Mouse (Mus musculus) ES-Bruce4 (cell line): ENCODE measurements around the gene Dlx3. TPM values are rescaled to one million over a fixed set of nuclear protein-coding genes. Genes with fewer than 3 reads are reported as not detected.

Source experiments
- H3K27ac ChIP-seq: 2 replicates; pipeline ENCODE4 v1.5.1; 2012; ENCODE audit warnings: low read length, inconsistent platforms; ENCODE audit not compliant: insufficient read depth
- H3K27me3 ChIP-seq: 2 replicates; pipeline ENCODE4 v1.6.1; 2012; ENCODE audit warnings: mild to moderate bottlenecking, low read length, inconsistent platforms; ENCODE audit not compliant: control insufficient read depth, poor library complexity, insufficient read depth, severe bottlenecking
- H3K36me3 ChIP-seq: 2 replicates; pipeline ENCODE4 v1.6.1; 2012; ENCODE audit warnings: inconsistent platforms, mild to moderate bottlenecking, low read length, moderate library complexity; ENCODE audit not compliant: control insufficient read depth, poor library complexity, insufficient read depth, severe bottlenecking
- H3K4me1 ChIP-seq: one replicate; pipeline ENCODE4 v1.8.1; 2011; ENCODE audit warnings: low read length; ENCODE audit not compliant: control insufficient read depth, insufficient read depth
- H3K4me3 ChIP-seq: 2 replicates; pipeline ENCODE4 v1.5.1; 2011; ENCODE audit warnings: low read depth, mild to moderate bottlenecking, low read length
- H3K9ac ChIP-seq: 2 replicates; pipeline ENCODE4 v1.6.1; 2012; ENCODE audit warnings: low read depth, mild to moderate bottlenecking, inconsistent platforms; ENCODE audit not compliant: poor library complexity, severe bottlenecking
- H3K9me3 ChIP-seq: replicated peaks from 2 replicates; pipeline ENCODE4 v1.6.1; 2012; ENCODE audit warnings: mild to moderate bottlenecking, low read length, inconsistent platforms; ENCODE audit not compliant: control insufficient read depth, poor library complexity, insufficient read depth, severe bottlenecking
- CTCF ChIP-seq: IDR thresholded peaks from one replicate; pipeline ENCODE4 v1.8.1; 2011; ENCODE audit warnings: low read depth, low read length
- EP300 ChIP-seq: IDR thresholded peaks from 2 replicates; pipeline ENCODE4 v1.6.1; 2011; ENCODE audit warnings: low read depth, low read length; ENCODE audit not compliant: insufficient read depth
- POLR2A ChIP-seq: IDR thresholded peaks from one replicate; pipeline ENCODE4 v1.8.1; 2011; ENCODE audit warnings: low read length; ENCODE audit not compliant: insufficient read depth
- polyA plus RNA-seq: library from polyadenylated mRNA; stranded (reverse); fragments of >200 nt; gene quantifications from 2 replicates; pipeline ENCODE4 v1.2.4, GENCODE M21; 2011; ENCODE audit warnings: low read depth; ENCODE audit not compliant: missing spikeins, insufficient read depth, insufficient read length

The Dlx3 gene
- polyA plus RNA-seq, 1 experiment: 11.3 TPM

GRCm38 (mm10) chr11:95139871-95140270, 20.0 kb downstream of the Dlx3 start:
- Histone ChIP-seq H3K27ac (no peak overlapping the region), H3K9ac (no peak overlapping the region), H3K4me3 (no peak overlapping the region), H3K9me3 (no peaks in the 10 kb centered on the region), H3K27me3 (peaks cover 28% of the 10 kb centered on the region), H3K4me1 (peaks cover 3% of the 10 kb centered on the region), H3K36me3 (no peaks in the 10 kb centered on the region)
- no peak for TF ChIP-seq POLR2A
- no peak for TF ChIP-seq CTCF
- TF ChIP-seq EP300: no peak

- Histone ChIP-seq H3K27ac (no peak overlapping the region), H3K36me3 (no peaks in the 10 kb centered on the region), H3K9ac (no peak overlapping the region), H3K27me3 (peaks cover 37% of the 10 kb centered on the region), H3K4me1 (peaks cover 3% of the 10 kb centered on the region), H3K4me3 (no peak overlapping the region), H3K9me3 (no peaks in the 10 kb centered on the region)
- TF ChIP-seq POLR2A (no peak), EP300 (no peak), CTCF (no peak)
Measured at GRCm38 (mm10) chr11:95142258-95142657, 22.3 kb downstream of the Dlx3 start.

- H3K4me1 ChIP-seq: peaks cover 3% of the 10 kb centered on the region
Measured at GRCm38 (mm10) chr11:95142980-95143575, 23.2 kb downstream of the Dlx3 start.

GRCm38 (mm10) chr11:95143663-95144062, 23.7 kb downstream of the Dlx3 start:
- Histone ChIP-seq H3K9ac (no peak overlapping the region), H3K4me1 (peaks cover 3% of the 10 kb centered on the region), H3K36me3 (no peaks in the 10 kb centered on the region), H3K27me3 (peaks cover 37% of the 10 kb centered on the region), H3K9me3 (no peaks in the 10 kb centered on the region), H3K4me3 (no peak overlapping the region), H3K27ac (no peak overlapping the region)
- TF ChIP-seq CTCF: no peak
- no peak for TF ChIP-seq POLR2A
- TF ChIP-seq EP300: no peak

More at GRCm38 (mm10) chr11:95142980-95143575, 23.2 kb downstream of the Dlx3 start:
- Histone ChIP-seq H3K9ac (peak overlapping the region; percentile 38; the same call in 1 of the 2 replicates), H3K27ac (no peak overlapping the region), H3K36me3 (no peaks in the 10 kb centered on the region), H3K27me3 (peaks cover 37% of the 10 kb centered on the region), H3K4me3 (peak overlapping the region; percentile 20; the same call in 1 of the 2 replicates), H3K9me3 (no peaks in the 10 kb centered on the region)
- no peak for TF ChIP-seq CTCF
- no peak for TF ChIP-seq EP300
- TF ChIP-seq POLR2A: no peak

GRCm38 (mm10) chr11:95144091-95144945, 24.4 kb downstream of the Dlx3 start:
- Histone ChIP-seq H3K4me3 (peak overlapping the region; percentile 13; the same call in 1 of the 2 replicates), H3K27me3 (peaks cover 37% of the 10 kb centered on the region), H3K36me3 (no peaks in the 10 kb centered on the region), H3K9me3 (no peaks in the 10 kb centered on the region), H3K9ac (peak overlapping the region; percentile 69; the same call in 1 of the 2 replicates), H3K4me1 (peaks cover 3% of the 10 kb centered on the region), H3K27ac (no peak overlapping the region)
- no peak for TF ChIP-seq POLR2A
- no peak for TF ChIP-seq EP300
- no peak for TF ChIP-seq CTCF

DNA sequence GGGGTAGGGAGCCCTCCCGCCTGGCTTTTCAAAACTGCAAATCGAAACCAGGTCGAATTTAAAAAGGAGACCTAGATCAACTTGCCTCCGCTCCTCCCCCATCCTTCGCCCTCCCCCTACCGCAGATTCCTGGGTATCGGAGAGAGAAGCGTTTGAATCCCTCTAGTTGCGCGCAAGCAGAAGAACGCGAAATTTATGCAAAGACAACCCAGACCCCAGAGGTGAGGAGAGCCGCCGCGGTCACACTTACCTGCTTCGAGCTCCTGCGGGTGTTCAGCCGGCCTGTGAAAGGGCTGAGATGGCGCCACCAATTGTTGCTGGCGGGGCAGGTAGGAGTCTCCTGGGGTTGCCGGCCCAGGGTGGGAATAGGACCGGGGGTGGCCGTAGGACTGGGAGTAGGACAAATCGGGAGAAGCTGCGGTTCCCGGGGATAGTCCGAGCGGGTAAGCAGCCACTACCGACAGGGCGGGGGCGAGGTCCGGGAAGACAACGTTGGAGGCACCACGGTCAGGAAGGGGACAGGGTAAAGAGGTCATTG, 25.1 kb downstream of the Dlx3 start:
- H3K4me3 ChIP-seq: peak overlapping the region; percentile 13
- H3K27me3 ChIP-seq: peaks cover 37% of the 10 kb centered on the region
- H3K4me1 ChIP-seq: peaks cover 3% of the 10 kb centered on the region
- peak overlapping the region; percentile 69; the same call in 1 of the 2 replicates for H3K9ac ChIP-seq
- H3K36me3 ChIP-seq: no peaks in the 10 kb centered on the region
- no peaks in the 10 kb centered on the region for H3K9me3 ChIP-seq
- H3K27ac ChIP-seq: no peak overlapping the region
- TF ChIP-seq CTCF (no peak), POLR2A (no peak)
